Mouse (Mus musculus): Measurements from ENCODE around the gene Map7.

Gene Map7

GRCm38 (mm10) chr10:20233451-20233850 lies 85.2 kb downstream of the Map7 start:
- no peak for DNase-seq (ENCODE audit: low spot score in 2 of 2)

- DNase-seq (ENCODE audit: low spot score in 2 of 2): no peak
Observed at GRCm38 (mm10) chr10:20234466-20234865, 86.2 kb downstream of the Map7 start.

- no peak for DNase-seq (ENCODE audit: low spot score in 2 of 2)
Observed at GRCm38 (mm10) chr10:20235656-20236055, 87.4 kb downstream of the Map7 start.

- DNase-seq (ENCODE audit: low spot score in 2 of 2): no peak
Observed at GRCm38 (mm10) chr10:20236241-20236640, 88.0 kb downstream of the Map7 start.

GRCm38 (mm10) chr10:20238281-20238680 lies 90.0 kb downstream of the Map7 start:
- DNase-seq (ENCODE audit: low spot score in 2 of 2): no peak

GRCm38 (mm10) chr10:20240858-20241257 lies 92.6 kb downstream of the Map7 start:
- DNase-seq (ENCODE audit: low spot score in 2 of 2): no peak

- DNase-seq (ENCODE audit: low spot score in 2 of 2): no peak
Observed at GRCm38 (mm10) chr10:20243321-20243720, 95.0 kb downstream of the Map7 start.

- DNase-seq (ENCODE audit: low spot score in 2 of 2): no peak
Observed at GRCm38 (mm10) chr10:20245082-20245481, 96.8 kb downstream of the Map7 start.

GRCm38 (mm10) chr10:20249091-20249490 lies 100.8 kb downstream of the Map7 start:
- DNase-seq (ENCODE audit: low spot score in 2 of 2): no peak

- DNase-seq (ENCODE audit: low spot score in 2 of 2): no peak
Observed at GRCm38 (mm10) chr10:20255579-20255978, 107.3 kb downstream of the Map7 start.

- no peak for DNase-seq (ENCODE audit: low spot score in 2 of 2)
Observed at GRCm38 (mm10) chr10:20257054-20257643, 108.9 kb downstream of the Map7 start.

GRCm38 (mm10) chr10:20257721-20258720 lies 109.8 kb downstream of the Map7 start:
- no peak for DNase-seq (ENCODE audit: low spot score in 2 of 2)

- no peak for DNase-seq (ENCODE audit: low spot score in 2 of 2)
Observed at GRCm38 (mm10) chr10:20259476-20259875, 111.2 kb downstream of the Map7 start.

GRCm38 (mm10) chr10:20262896-20263295 lies 114.6 kb downstream of the Map7 start:
- DNase-seq (ENCODE audit: low spot score in 2 of 2): no peak

- no peak for DNase-seq (ENCODE audit: low spot score in 2 of 2)
Observed at GRCm38 (mm10) chr10:20264479-20264878, 116.2 kb downstream of the Map7 start.

GRCm38 (mm10) chr10:20267032-20267431 lies 118.8 kb downstream of the Map7 start:
- DNase-seq (ENCODE audit: low spot score in 2 of 2): no peak

GRCm38 (mm10) chr10:20268945-20269344 lies 120.7 kb downstream of the Map7 start:
- DNase-seq (ENCODE audit: low spot score in 2 of 2): no peak

- no peak for DNase-seq (ENCODE audit: low spot score in 2 of 2)
Observed at GRCm38 (mm10) chr10:20272380-20272779, 124.1 kb downstream of the Map7 start.

GRCm38 (mm10) chr10:20273278-20273677 lies 125.0 kb downstream of the Map7 start:
- DNase-seq (ENCODE audit: low spot score in 2 of 2): no peak

- no peak for DNase-seq (ENCODE audit: low spot score in 2 of 2)
Observed at GRCm38 (mm10) chr10:20274022-20274421, 125.8 kb downstream of the Map7 start.

- DNase-seq (ENCODE audit: low spot score in 2 of 2): no peak
Observed at GRCm38 (mm10) chr10:20281456-20281855, 133.2 kb downstream of the Map7 start.

- no peak for DNase-seq (ENCODE audit: low spot score in 2 of 2)
Observed at GRCm38 (mm10) chr10:20285289-20285975, 137.2 kb downstream of the Map7 start.
